Mouse (Mus musculus) midbrain, embryonic 11.5 days (tissue): ENCODE data around the gene Olfr695. TPM values are rescaled to one million over a fixed set of nuclear protein-coding genes. Genes with fewer than 3 reads are reported as not detected.
"Not testable (repeated sequence)": the region's sequence is repeated elsewhere in the genome, so short reads cannot be mapped to it uniquely, and the experiment has no call there.

Source experiments
- ATAC-seq: fragments of 200-750 bp; cut with Nextera tagmentation; 2 replicates; pipeline ENCODE4 v1.8.0; 2017; ENCODE audit warnings: moderate TSS enrichment, moderate library complexity; ENCODE audit not compliant: low FRiP score
- DNase-seq: peaks from one replicate; pipeline ENCODE4 v3.0.0; 2015; ENCODE audit warnings: low spot score; ENCODE audit errors: missing footprints
- H3K27ac ChIP-seq: fragments of 300-500 bp; sonication (generic); 2 replicates; pipeline ENCODE4 v1.5.1; 2014; ENCODE audit warnings: low read depth, low read length
- H3K27me3 ChIP-seq: fragments of 300-500 bp; sonication (generic); 2 replicates; pipeline ENCODE4 v1.6.1; 2014; ENCODE audit warnings: mild to moderate bottlenecking, low read length, moderate library complexity, mixed read lengths; ENCODE audit not compliant: control insufficient read depth, insufficient read depth
- H3K36me3 ChIP-seq: fragments of 300-500 bp; sonication (generic); 2 replicates; pipeline ENCODE4 v1.6.1; 2014; ENCODE audit warnings: mild to moderate bottlenecking, low read length, moderate library complexity, mixed read lengths; ENCODE audit not compliant: control insufficient read depth, insufficient read depth
- H3K4me1 ChIP-seq: fragments of 300-500 bp; sonication (generic); 2 replicates; pipeline ENCODE4 v1.6.1; 2014; ENCODE audit warnings: low read length; ENCODE audit not compliant: control insufficient read depth, insufficient read depth
- H3K4me2 ChIP-seq: fragments of 300-500 bp; sonication (generic); 2 replicates; pipeline ENCODE4 v1.6.1; 2014; ENCODE audit warnings: mild to moderate bottlenecking, moderate library complexity
- H3K4me3 ChIP-seq: fragments of 300-500 bp; sonication (generic); 2 replicates; pipeline ENCODE4 v1.5.1; 2014; ENCODE audit warnings: low read depth, low read length
- H3K9ac ChIP-seq: fragments of 300-500 bp; sonication (generic); 2 replicates; pipeline ENCODE4 v1.6.1; 2014; ENCODE audit warnings: low read length
- H3K9me3 ChIP-seq: fragments of 300-500 bp; sonication (generic); 2 replicates; pipeline ENCODE4 v1.6.1; 2016; ENCODE audit warnings: low read length; ENCODE audit not compliant: control insufficient read depth
- WGBS: fragments of 180-500 bp; shearing (Covaris S2); extraction: QIAGEN DNeasy Blood & Tissue Kit; methylation state at CpG from one replicate; pipeline ENCODE4 v1.1.7; 2014; 5-methylcytosine and 5-hydroxymethylcytosine counted together
- polyA plus RNA-seq: library from polyadenylated mRNA; unstranded; fragments of >200 nt; fragmentation: Nextera tagmentation; extraction: Ambion mirVana; gene quantifications from 2 replicates; pipeline ENCODE4 v1.2.1, GENCODE M21; 2014

Gene Olfr695
- polyA plus RNA-seq, 1 experiment from 2014 or later, result not detected

- DNase-seq, H3K36me3 ChIP-seq, H3K4me2 ChIP-seq, H3K9me3 ChIP-seq, H3K4me3 ChIP-seq, H3K4me1 ChIP-seq, H3K9ac ChIP-seq, H3K27me3 ChIP-seq, H3K27ac ChIP-seq, ATAC-seq: not testable (repeated sequence)
- 84% methylated on average over 10 of the region's 10 CpGs for WGBS
Measured at GRCm38 (mm10) chr7:106707705-106708104, 8.5 kb downstream of the Olfr695 start.

GRCm38 (mm10) chr7:106696891-106697290 lies 19.3 kb downstream of the Olfr695 start:
- WGBS, result 78% methylated on average over 1 of the region's 1 CpGs

GRCm38 (mm10) chr7:106692976-106693375 lies 23.2 kb downstream of the Olfr695 start:
- Histone ChIP-seq H3K9ac (no peak overlapping the region), H3K4me1 (no peaks in the 10 kb centered on the region), H3K27me3 (no peaks in the 10 kb centered on the region), H3K36me3 (no peaks in the 10 kb centered on the region), H3K4me3 (no peak overlapping the region), H3K27ac (no peak overlapping the region), H3K9me3 (no peaks in the 10 kb centered on the region), H3K4me2 (no peak overlapping the region)
- WGBS, result 88% methylated on average over 3 of the region's 3 CpGs
- DNase-seq (no peak), ATAC-seq (no peak)

More at GRCm38 (mm10) chr7:106696891-106697290, 19.3 kb downstream of the Olfr695 start:
- Histone ChIP-seq H3K9ac (no peak overlapping the region), H3K36me3 (no peaks in the 10 kb centered on the region), H3K27me3 (no peaks in the 10 kb centered on the region), H3K27ac (no peak overlapping the region), H3K9me3 (peaks cover 2% of the 10 kb centered on the region; the same call in 1 of the 2 replicates), H3K4me3 (no peak overlapping the region), H3K4me2 (no peak overlapping the region), H3K4me1 (no peaks in the 10 kb centered on the region)
- ATAC-seq (no peak), DNase-seq (no peak)

GRCm38 (mm10) chr7:106691714-106692113 lies 24.5 kb downstream of the Olfr695 start, which contains the start of gene Olfr694:
TSS of gene Olfr694 (minus strand) at chr7:106691814.
- H3K4me2 ChIP-seq, result no peak within 1 kb of the TSS
- ATAC-seq, result no peak
- no peaks in the 10 kb centered on the region for H3K4me1 ChIP-seq
- H3K27ac ChIP-seq, result no peak within 1 kb of the TSS
- no peak within 1 kb of the TSS for H3K9ac ChIP-seq
- H3K27me3 ChIP-seq, result no peaks in the 10 kb centered on the region
- no peaks in the 10 kb centered on the region for H3K9me3 ChIP-seq
- 97% methylated on average over 1 of the region's 1 CpGs for WGBS
- no peak for DNase-seq
- H3K4me3 ChIP-seq, result no peak within 1 kb of the TSS
- no peaks in the 10 kb centered on the region for H3K36me3 ChIP-seq

GRCm38 (mm10) chr7:106685382-106685781 lies 30.8 kb downstream of the Olfr695 start:
- no peak overlapping the region for H3K4me3 ChIP-seq
- no peaks in the 10 kb centered on the region for H3K27me3 ChIP-seq
- no peak for DNase-seq
- H3K4me2 ChIP-seq, result no peak overlapping the region
- H3K4me1 ChIP-seq, result no peaks in the 10 kb centered on the region
- H3K9me3 ChIP-seq, result no peaks in the 10 kb centered on the region
- H3K27ac ChIP-seq, result no peak overlapping the region
- no peaks in the 10 kb centered on the region for H3K36me3 ChIP-seq
- no peak overlapping the region for H3K9ac ChIP-seq
- 86% methylated on average over 2 of the region's 2 CpGs for WGBS
- no peak for ATAC-seq

GRCm38 (mm10) chr7:106680484-106680883 lies 35.7 kb downstream of the Olfr695 start, which contains the start of gene Olfr693:
TSS of gene Olfr693 (minus strand) at chr7:106680584.
- Histone ChIP-seq H3K36me3 (no peaks in the 10 kb centered on the region), H3K9me3 (no peaks in the 10 kb centered on the region), H3K4me1 (no peaks in the 10 kb centered on the region), H3K4me3 (no peak within 1 kb of the TSS), H3K9ac (no peak within 1 kb of the TSS), H3K27me3 (no peaks in the 10 kb centered on the region), H3K4me2 (no peak within 1 kb of the TSS), H3K27ac (no peak within 1 kb of the TSS)
- DNase-seq, result no peak
- no peak for ATAC-seq

Other genes starting within 250 kb of the Olfr695 start
- not detected in 2 replicates for gene Olfr693, start 35.8 kb downstream of the Olfr695 start, polyA plus RNA-seq
- not detected in 2 replicates for gene Olfr694, start 24.6 kb downstream of the Olfr695 start, polyA plus RNA-seq
- gene Olfr697, start 26.0 kb upstream of the Olfr695 start, polyA plus RNA-seq, result not detected in 2 replicates
- gene Olfr698, start 39.0 kb upstream of the Olfr695 start, polyA plus RNA-seq, result not detected in 2 replicates
- gene Olfr699, start 76.8 kb upstream of the Olfr695 start, polyA plus RNA-seq, result not detected in 2 replicates
- not detected in 2 replicates for gene Olfr700, start 92.4 kb upstream of the Olfr695 start, polyA plus RNA-seq
- gene Olfr701, start 97.7 kb upstream of the Olfr695 start, polyA plus RNA-seq, result not detected in 2 replicates
- gene Olfr702, start 117.5 kb upstream of the Olfr695 start, polyA plus RNA-seq, result not detected in 2 replicates
- gene Olfr703, start 127.0 kb upstream of the Olfr695 start, polyA plus RNA-seq, result not detected in 2 replicates
- gene Olfr704, start 146.8 kb upstream of the Olfr695 start, polyA plus RNA-seq, result not detected in 2 replicates
- not detected in 2 replicates for gene Olfr705, start 160.5 kb upstream of the Olfr695 start, polyA plus RNA-seq
- not detected in 2 replicates for gene Olfr706, start 171.8 kb upstream of the Olfr695 start, polyA plus RNA-seq
- not detected in 2 replicates for gene Olfr707, start 184.8 kb upstream of the Olfr695 start, polyA plus RNA-seq
- gene Olfr1532-ps1, start 191.6 kb upstream of the Olfr695 start, polyA plus RNA-seq, result not detected in 2 replicates
- not detected in 2 replicates for gene Olfr709-ps1, start 215.8 kb upstream of the Olfr695 start, polyA plus RNA-seq
- gene Olfr710, start 231.9 kb upstream of the Olfr695 start, polyA plus RNA-seq, result not detected in 2 replicates
- gene Olfr6, start 247.5 kb upstream of the Olfr695 start, polyA plus RNA-seq, result not detected in 2 replicates